Mouse (Mus musculus): ENCODE data around the gene Dgkq. TPM values are rescaled to one million over a fixed set of nuclear protein-coding genes. Genes with fewer than 3 reads are reported as not detected.
"Not testable (repeated sequence)": the region's sequence is repeated elsewhere in the genome, so short reads cannot be mapped to it uniquely, and the experiment has no call there.

Gene Dgkq
- polyA plus RNA-seq, 1 experiment from 2014 or later = 23.5 TPM

DNA sequence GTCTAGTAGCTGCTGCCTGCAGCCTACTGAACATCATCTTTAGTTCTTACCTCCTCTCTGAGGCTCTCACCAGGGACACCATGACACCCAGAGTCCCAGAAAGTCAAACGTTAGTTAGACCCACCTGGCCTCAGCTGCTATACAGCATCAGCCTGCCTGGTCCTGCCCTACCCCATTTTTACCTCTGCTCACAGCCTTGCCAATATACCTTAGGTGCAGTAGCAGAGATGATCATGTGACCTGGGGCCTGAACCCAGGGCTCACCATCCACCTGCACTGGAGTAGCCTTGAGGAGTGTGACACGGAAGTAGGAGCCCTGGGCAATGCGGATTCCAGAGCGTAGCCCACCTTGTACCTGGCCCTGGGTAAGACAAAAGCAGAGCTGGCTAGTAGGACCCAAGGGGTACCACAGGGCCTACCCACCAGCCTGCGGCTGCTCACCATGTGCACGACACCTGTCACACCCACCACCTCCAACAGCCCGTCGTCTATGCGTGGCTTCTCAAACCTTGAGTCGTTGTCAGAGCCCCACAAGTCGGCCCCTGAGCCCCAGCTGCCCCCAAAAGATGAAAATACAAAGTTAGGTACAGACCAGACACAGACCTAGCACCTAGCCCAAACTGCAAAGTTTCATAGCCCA lies 20.4 kb downstream of the Dgkq start:
- Histone ChIP-seq H3K9me3 (no peaks in the 10 kb centered on the region), H3K4me1 (no peaks in the 10 kb centered on the region), H3K4me3 (no peak overlapping the region), H3K36me3 (peaks cover 74% of the 10 kb centered on the region), H3K27me3 (replicated peaks) (no peaks in the 10 kb centered on the region), H3K9ac (no peak overlapping the region), H3K4me2 (replicated peaks) (no peak overlapping the region), H3K27ac (no peak overlapping the region)
- ATAC-seq (ENCODE audit: low FRiP score, low read depth) = no peak
- WGBS = 89% methylated on average over 11 of the region's 11 CpGs

DNA sequence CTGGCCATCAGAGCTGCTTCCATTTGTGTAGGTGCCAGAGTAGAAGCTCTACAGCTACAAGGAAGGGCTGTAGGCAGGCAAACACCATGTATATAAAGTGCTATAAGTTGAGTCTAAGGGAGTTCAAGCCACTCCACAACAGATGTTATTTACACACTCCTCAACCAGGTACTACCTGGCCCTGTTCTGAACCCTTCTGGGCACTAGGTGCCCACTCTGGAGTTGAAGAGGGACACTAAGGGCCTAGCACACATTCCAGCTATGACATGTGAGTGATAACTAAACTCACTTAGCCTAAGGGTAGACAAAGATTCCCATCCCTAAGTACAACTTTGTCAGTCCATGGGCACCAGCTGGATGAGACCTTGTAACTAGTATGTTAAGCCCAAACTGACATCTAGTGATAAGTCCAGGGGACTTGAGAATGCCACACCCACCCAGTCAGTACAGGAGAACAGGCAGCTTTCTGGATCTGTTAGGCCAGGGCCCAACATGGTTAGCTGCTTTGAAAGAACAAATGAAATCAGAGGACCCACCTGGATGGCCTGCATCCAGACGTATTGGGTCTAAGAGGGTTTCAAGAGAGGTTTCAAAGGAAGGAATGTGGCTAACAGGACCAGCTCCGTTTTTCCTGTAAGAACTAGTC lies 21.5 kb downstream of the Dgkq start:
- Histone ChIP-seq H3K9ac (no peak overlapping the region), H3K27me3 (replicated peaks) (no peaks in the 10 kb centered on the region), H3K27ac (no peak overlapping the region), H3K36me3 (peaks cover 66% of the 10 kb centered on the region), H3K9me3 (no peaks in the 10 kb centered on the region), H3K4me1 (no peaks in the 10 kb centered on the region), H3K4me2 (replicated peaks) (no peak overlapping the region), H3K4me3 (no peak overlapping the region)
- 90% methylated on average over 2 of the region's 2 CpGs for WGBS
- ATAC-seq (ENCODE audit: low FRiP score, low read depth) = no peak

DNA sequence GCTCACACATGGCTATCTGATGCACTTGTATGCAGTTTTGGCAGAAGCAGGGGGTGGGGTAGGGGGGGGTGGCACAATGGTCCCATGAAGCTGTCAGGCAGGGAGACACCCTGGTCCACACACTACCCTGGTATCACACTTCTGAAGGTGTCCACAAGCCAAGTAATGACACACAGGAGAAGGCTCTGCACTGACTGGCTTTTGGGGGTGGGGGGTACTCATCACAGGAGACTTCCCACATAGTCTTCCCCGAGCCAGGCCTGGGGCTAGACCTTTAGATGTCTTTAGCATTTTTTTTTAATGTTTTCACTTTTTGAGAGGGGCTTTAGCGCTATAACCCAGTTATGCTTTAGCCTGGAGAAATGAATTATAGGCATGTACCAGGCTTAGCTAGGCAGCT lies 22.2 kb downstream of the Dgkq start:
- Histone ChIP-seq H3K9me3 (no peaks in the 10 kb centered on the region), H3K36me3 (peaks cover 66% of the 10 kb centered on the region), H3K27ac (no peak overlapping the region), H3K4me3 (no peak overlapping the region), H3K4me2 (replicated peaks) (no peak overlapping the region), H3K27me3 (replicated peaks) (no peaks in the 10 kb centered on the region), H3K9ac (no peak overlapping the region), H3K4me1 (no peaks in the 10 kb centered on the region)
- 89% methylated on average over 2 of the region's 2 CpGs for WGBS
- no peak for ATAC-seq (ENCODE audit: low FRiP score, low read depth)

DNA sequence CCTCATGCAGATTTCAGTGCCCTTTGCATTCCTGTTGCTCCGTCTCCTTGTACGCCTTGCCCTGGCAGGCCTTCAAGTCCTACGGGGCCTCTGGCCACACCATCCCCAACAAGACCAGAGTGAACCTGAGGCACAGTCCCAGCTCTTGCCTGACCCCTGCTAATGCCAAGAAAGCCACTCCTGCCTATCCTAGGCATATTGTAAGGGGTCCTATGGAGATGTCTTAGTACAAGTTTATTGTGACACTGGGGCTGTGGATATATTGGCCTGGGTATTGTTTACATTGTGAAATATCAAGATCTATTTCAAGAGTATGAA lies 23.2 kb downstream of the Dgkq start:
- no peak overlapping the region for H3K4me3 ChIP-seq
- ATAC-seq (ENCODE audit: low FRiP score, low read depth) = no peak
- H3K36me3 ChIP-seq = peaks cover 65% of the 10 kb centered on the region
- no peak overlapping the region for H3K9ac ChIP-seq
- WGBS = 95% methylated on average over 3 of the region's 3 CpGs
- H3K9me3 ChIP-seq = no peaks in the 10 kb centered on the region
- no peak overlapping the region for H3K4me2 ChIP-seq (replicated peaks)
- H3K27ac ChIP-seq = no peak overlapping the region
- no peaks in the 10 kb centered on the region for H3K27me3 ChIP-seq (replicated peaks)
- no peaks in the 10 kb centered on the region for H3K4me1 ChIP-seq

DNA sequence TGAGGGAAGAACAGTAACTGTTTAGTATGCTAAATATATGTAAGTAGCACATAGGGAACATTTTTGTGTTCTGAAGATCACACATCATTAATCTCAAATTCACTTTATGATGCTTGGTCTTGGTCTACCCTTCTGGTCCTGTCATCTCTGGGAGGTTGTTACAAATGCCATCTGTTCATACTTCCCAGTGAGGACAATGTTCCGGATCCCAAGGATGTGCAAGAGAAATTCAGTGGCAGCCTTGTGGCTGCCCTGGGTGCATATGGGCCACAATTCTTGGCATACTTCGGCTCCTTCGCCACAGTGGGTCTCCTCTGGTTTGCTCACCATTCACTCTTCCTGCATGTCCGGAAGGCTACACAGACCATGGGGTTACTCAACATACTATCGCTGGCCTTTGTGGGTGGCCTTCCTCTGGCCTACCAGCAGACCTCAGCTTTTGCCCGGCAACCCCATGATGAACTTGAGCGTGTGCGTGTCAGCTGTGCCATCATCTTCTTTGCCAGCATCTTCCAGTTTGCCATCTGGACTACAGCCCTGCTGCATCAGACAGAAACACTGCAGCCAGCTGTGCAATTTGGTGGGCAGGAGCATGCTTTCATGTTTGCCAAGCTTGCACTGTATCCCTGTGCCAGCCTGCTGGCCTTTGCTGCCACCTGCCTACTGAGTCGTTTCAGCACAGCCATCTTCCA lies 23.7 kb downstream of the Dgkq start:
- Histone ChIP-seq H3K4me1 (no peaks in the 10 kb centered on the region), H3K36me3 (peaks cover 65% of the 10 kb centered on the region), H3K4me3 (no peak overlapping the region), H3K27ac (no peak overlapping the region), H3K27me3 (replicated peaks) (no peaks in the 10 kb centered on the region), H3K9me3 (no peaks in the 10 kb centered on the region), H3K9ac (no peak overlapping the region), H3K4me2 (replicated peaks) (no peak overlapping the region)
- ATAC-seq (ENCODE audit: low FRiP score, low read depth) = no peak
- 90% methylated on average over 9 of the region's 9 CpGs for WGBS

DNA sequence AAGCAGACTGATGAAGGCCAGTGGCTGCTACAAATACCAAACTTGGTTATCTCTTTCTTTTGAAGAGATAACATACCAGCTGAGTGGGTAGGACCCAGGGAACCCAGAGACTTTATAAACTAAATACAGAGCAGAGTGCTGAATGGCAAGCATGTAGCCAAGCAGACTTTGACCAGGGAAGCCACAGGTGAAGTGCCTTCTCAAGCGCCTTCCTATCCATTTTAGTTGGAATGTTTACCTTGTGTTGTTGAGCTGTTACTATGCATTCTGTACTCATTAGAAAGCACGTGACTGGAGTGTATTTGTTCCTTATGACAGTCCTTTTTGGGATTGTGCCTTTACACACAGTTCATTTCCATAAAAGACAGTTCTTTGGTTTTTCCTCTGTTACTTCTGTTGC lies 25.8 kb downstream of the Dgkq start:
- whole genome bisulfite sequencing = 81% methylated on average over 2 of the region's 2 CpGs
- Histone ChIP-seq H3K27ac (no peak overlapping the region), H3K9me3 (no peaks in the 10 kb centered on the region), H3K4me1 (no peaks in the 10 kb centered on the region), H3K4me2 (replicated peaks) (no peak overlapping the region), H3K36me3 (peaks cover 48% of the 10 kb centered on the region), H3K27me3 (replicated peaks) (no peaks in the 10 kb centered on the region), H3K4me3 (no peak overlapping the region), H3K9ac (no peak overlapping the region)
- ATAC-seq (ENCODE audit: low FRiP score, low read depth) = no peak

DNA sequence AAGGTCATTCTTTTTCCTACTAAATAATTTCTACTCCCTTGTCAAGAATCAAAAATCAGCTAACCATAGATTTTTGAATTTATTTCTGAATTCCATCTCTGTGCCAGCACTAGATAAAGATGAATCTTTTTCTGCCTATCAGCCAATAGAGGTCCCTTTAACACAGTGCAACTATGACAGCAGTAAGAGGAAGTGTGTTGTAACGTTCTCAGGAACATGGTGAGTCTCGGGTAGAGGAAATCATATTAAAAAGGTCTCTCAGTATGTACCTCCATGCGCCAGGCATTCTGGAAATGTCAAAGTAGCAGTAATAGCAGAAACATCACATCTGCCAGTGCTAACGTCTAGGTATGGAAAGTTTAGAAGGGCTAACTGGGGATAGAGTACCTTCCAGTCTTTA lies 33.3 kb downstream of the Dgkq start:
- WGBS = 84% methylated on average over 4 of the region's 4 CpGs

DNA sequence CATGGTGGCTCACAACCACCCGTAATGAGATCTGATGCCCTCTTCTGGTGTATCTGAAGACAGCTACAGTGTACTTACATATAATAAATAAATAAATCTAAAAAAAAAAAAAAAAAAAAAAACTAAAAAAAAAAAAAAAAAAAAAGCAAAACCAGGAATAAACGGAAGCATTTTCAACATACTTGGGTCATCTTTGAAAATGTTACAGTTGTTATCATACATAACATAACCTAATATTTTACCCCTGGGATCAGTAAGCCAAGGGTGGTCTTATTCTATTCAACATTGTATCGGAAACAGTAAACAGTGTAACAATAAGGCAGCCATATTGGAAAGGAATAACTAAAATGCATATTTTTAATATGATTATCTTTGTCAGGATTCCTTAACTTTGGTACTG lies 35.4 kb downstream of the Dgkq start:
- H3K27me3 ChIP-seq (replicated peaks); H3K4me1 ChIP-seq; H3K9ac ChIP-seq; H3K27ac ChIP-seq; ATAC-seq (ENCODE audit: low FRiP score, low read depth); H3K36me3 ChIP-seq; H3K4me3 ChIP-seq; H3K4me2 ChIP-seq (replicated peaks); H3K9me3 ChIP-seq: not testable (repeated sequence)
- 74% methylated on average over 3 of the region's 3 CpGs for WGBS

More for the DNA sequence above, 33.3 kb downstream of the Dgkq start:
- Histone ChIP-seq H3K4me1 (no peaks in the 10 kb centered on the region), H3K4me2 (replicated peaks) (no peak overlapping the region), H3K27me3 (replicated peaks) (no peaks in the 10 kb centered on the region), H3K9me3 (no peaks in the 10 kb centered on the region), H3K9ac (no peak overlapping the region), H3K4me3 (no peak overlapping the region), H3K36me3 (peaks cover 9% of the 10 kb centered on the region; the same call in 1 of the 2 replicates), H3K27ac (no peak overlapping the region)
- no peak for ATAC-seq (ENCODE audit: low FRiP score, low read depth)

DNA sequence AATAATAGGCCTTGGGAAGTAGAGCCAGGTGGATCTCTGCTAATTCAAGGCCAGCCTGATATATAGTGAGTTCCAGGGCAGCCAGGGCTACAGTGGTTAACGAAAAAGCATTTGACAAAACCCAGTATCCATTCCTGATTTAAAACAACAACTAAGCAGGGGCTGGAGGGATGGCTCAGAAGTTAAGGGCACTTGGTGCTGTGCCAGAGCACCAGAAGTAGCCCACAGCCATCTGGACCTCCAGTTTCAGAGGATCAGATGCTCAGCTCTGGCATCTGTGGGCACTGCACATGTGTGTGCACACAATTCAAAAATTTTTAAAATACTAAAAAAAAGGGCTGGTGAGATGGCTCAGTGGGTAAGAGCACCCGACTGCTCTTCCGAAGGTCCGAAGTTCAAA lies 35.8 kb downstream of the Dgkq start:
- peaks cover 5% of the 10 kb centered on the region; the same call in 1 of the 2 replicates for H3K36me3 ChIP-seq
- no peak overlapping the region for H3K9ac ChIP-seq
- no peaks in the 10 kb centered on the region for H3K27me3 ChIP-seq (replicated peaks)
- H3K4me1 ChIP-seq = peaks cover 9% of the 10 kb centered on the region
- no peak for ATAC-seq (ENCODE audit: low FRiP score, low read depth)
- no peak overlapping the region for H3K4me3 ChIP-seq
- H3K4me2 ChIP-seq (replicated peaks) = no peak overlapping the region
- no peaks in the 10 kb centered on the region for H3K9me3 ChIP-seq
- 94% methylated on average over 4 of the region's 4 CpGs for WGBS
- H3K27ac ChIP-seq = no peak overlapping the region

DNA sequence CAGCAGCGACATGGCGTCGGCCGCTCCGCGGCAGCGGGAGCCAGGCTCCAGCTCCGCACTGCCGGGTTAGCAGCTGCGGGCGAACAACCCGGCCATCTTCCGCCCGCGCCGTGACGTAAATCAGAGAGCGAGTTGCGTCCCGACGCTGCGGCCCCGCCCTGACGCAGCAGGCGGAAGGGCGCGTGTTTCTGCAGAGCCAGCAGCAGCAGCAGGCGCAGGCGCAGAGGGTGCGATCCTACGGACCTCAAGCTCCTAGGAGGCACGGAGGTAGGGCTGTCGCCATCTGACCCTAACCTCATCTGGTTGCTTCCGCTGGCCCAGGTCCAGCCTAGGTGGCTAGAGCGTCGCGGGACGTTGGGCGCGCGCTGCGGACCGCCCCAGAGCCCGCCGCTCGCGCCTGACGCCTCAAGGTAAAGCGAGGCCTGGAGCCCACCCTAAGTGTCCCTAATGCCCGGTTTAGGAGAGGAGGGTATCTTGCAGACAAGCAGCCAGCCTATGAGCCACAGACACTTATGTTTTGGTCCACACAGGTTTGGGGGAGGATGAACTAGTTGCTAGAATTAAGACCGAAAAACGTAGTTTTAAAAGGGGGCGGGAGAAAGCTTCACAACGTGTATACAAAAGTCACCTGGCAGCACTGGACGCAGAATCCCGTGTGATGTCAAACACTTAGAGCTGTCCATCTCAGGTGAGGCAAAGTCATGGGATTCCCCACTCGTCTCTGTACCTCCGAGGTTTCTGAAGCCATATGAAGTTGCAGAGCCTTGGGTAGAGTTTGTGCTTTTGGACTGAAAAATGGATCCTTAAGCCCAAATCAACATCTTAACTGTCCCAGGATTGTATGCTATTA lies 39.6 kb downstream of the Dgkq start, which contains the start of the genes Gak and Tmem175:
Gak (minus strand) TSS at position 122 of the 850 bp plus-strand sequence.
Tmem175 (plus strand) TSS at position 137 of the 850 bp plus-strand sequence.
- H3K36me3 ChIP-seq = no peaks in the 10 kb centered on the region
- peak within 1 kb of the TSS; percentile 89 for H3K9ac ChIP-seq
- no peaks in the 10 kb centered on the region for H3K9me3 ChIP-seq
- ATAC-seq (ENCODE audit: low FRiP score, low read depth) = peak; percentile 97
- peak within 1 kb of the TSS; percentile 82 for H3K4me3 ChIP-seq
- H3K27me3 ChIP-seq (replicated peaks) = no peaks in the 10 kb centered on the region
- H3K27ac ChIP-seq = peak within 1 kb of the TSS; percentile 79
- H3K4me1 ChIP-seq = peaks cover 18% of the 10 kb centered on the region
- peak within 1 kb of the TSS; percentile 89 for H3K4me2 ChIP-seq (replicated peaks)
- 1% methylated on average over 58 of the region's 58 CpGs for WGBS

DNA sequence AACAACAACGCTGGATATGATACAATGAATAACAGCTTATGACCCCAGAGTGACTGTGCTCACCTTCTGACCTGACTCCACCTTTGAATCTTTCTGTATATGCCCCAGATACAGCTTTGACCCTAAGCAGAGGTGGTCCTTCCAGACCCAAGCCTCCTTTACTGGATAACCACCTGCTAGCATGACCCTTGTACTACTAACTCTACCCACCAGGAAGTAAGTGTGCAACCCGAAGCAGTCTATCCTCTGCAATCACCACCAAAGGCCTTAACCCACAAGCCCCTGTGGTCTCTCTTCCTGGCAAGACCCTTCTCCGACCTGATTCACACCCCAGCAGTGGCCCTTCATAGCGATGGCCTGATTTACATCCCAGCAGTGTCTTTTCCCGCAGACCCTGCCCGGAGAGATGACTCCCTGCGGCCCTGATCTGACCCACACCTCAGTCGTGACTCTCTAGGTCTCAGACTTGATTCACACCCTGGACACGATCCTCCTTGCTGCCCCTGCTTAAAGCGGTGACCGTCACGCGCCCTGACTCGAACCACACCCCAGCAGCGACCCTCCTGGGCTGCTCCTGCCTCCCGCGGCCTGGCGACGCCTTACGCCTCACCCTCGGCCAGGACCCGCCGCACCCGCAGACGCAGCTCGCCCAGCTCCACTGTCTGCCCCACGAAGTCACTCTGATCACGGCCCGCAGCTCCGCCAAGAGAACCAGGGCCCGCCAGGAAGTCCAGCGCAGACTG lies 40.4 kb downstream of the Dgkq start:
- peak overlapping the region; percentile 79 for H3K27ac ChIP-seq
- H3K36me3 ChIP-seq = peaks cover 7% of the 10 kb centered on the region
- peaks cover 18% of the 10 kb centered on the region for H3K4me1 ChIP-seq
- peak overlapping the region; percentile 82 for H3K4me3 ChIP-seq
- H3K27me3 ChIP-seq (replicated peaks) = no peaks in the 10 kb centered on the region
- peak overlapping the region; percentile 89 for H3K9ac ChIP-seq
- WGBS = 2% methylated on average over 32 of the region's 32 CpGs
- H3K9me3 ChIP-seq = no peaks in the 10 kb centered on the region
- peak overlapping the region; percentile 89 for H3K4me2 ChIP-seq (replicated peaks)
- peak; percentile 84 for ATAC-seq (ENCODE audit: low FRiP score, low read depth)
